Mouse (Mus musculus) CH12.LX (cell line): Measurements from ENCODE around the gene Zkscan6.

Experiments
- CTCF ChIP-seq, 2 experiments: IDR thresholded peaks in 1 of 2; conservative IDR thresholded peaks in 1 of 2; 2 replicates each; pipeline ENCODE4 v1.5.1; 2011 to 2012; ENCODE audit warnings: low read depth in 2 of 2, low read length in 2 of 2, improper control_type of control experiment in 1 of 2, inconsistent platforms in 1 of 2, mild to moderate bottlenecking in 1 of 2, moderate library complexity in 1 of 2
- EP300 ChIP-seq: IDR thresholded peaks from 2 replicates; pipeline ENCODE4 v1.6.1; 2011; ENCODE audit warnings: low read length, improper control_type of control experiment
- MEF2A ChIP-seq: IDR thresholded peaks from 2 replicates; pipeline ENCODE4 v1.6.1; 2014; ENCODE audit warnings: low read depth, mild to moderate bottlenecking, inconsistent platforms, low read length, improper control_type of control experiment, borderline replicate concordance
- POLR2A ChIP-seq: IDR thresholded peaks from 2 replicates; pipeline ENCODE4 v1.6.1; 2011; ENCODE audit warnings: low read depth, mild to moderate bottlenecking, improper control_type of control experiment, low read length
- UBTF ChIP-seq: IDR thresholded peaks from 2 replicates; pipeline ENCODE4 v1.6.1; 2012; ENCODE audit warnings: low read depth, mild to moderate bottlenecking, inconsistent platforms, low read length, improper control_type of control experiment, moderate library complexity

GRCm38 (mm10) chr11:65861476-65861875 lies 54.5 kb downstream of the Zkscan6 start:
- TF ChIP-seq CTCF (conservative IDR thresholded peaks at IDR 0.05 in 1 of 2, IDR thresholded peaks at IDR 0.05 in 1 of 2; ENCODE audit: low read depth in 2 of 2, low read length in 2 of 2) (no peak), EP300 (no peak), MEF2A (no peak), UBTF (no peak), POLR2A (no peak)
